Mouse (Mus musculus): ENCODE data around the gene Ift122. TPM values are rescaled to one million over a fixed set of nuclear protein-coding genes. Genes with fewer than 3 reads are reported as not detected.

The Ift122 gene
- polyA plus RNA-seq, 1 experiment = 4.6 TPM

GRCm38 (mm10) chr6:115961743-115962142, 108.5 kb downstream of the Ift122 start:
- TF ChIP-seq CTCF (IDR thresholded peaks at IDR 0.05; ENCODE audit: extremely low read depth, insufficient read depth, insufficient read length, insufficient replicate concordance) (no peak), POLR2A (IDR thresholded peaks at IDR 0.05; ENCODE audit: low read depth, low read length) (no peak)
- Histone ChIP-seq H3K4me3 (ENCODE audit: extremely low read depth, insufficient read depth, insufficient read length) (no peak overlapping the region), H3K27me3 (ENCODE audit: control insufficient read depth, insufficient read depth, low read length) (no peaks in the 10 kb centered on the region), H3K36me3 (ENCODE audit: control insufficient read depth, insufficient read depth, low read length) (peaks cover 24% of the 10 kb centered on the region), H3K27ac (ENCODE audit: insufficient read depth, low read length) (no peak overlapping the region), H3K4me1 (ENCODE audit: control insufficient read depth, insufficient read depth, insufficient read length) (no peaks in the 10 kb centered on the region)
- 89% methylated on average over 3 of the region's 3 CpGs for WGBS
- no peak for DNase-seq (ENCODE audit: low read depth in 1 of 2, low spot score in 2 of 2)

GRCm38 (mm10) chr6:115962439-115963085, 109.3 kb downstream of the Ift122 start:
- Histone ChIP-seq H3K4me3 (ENCODE audit: extremely low read depth, insufficient read depth, insufficient read length) (no peak overlapping the region), H3K4me1 (ENCODE audit: control insufficient read depth, insufficient read depth, insufficient read length) (no peaks in the 10 kb centered on the region), H3K27me3 (ENCODE audit: control insufficient read depth, insufficient read depth, low read length) (no peaks in the 10 kb centered on the region), H3K36me3 (ENCODE audit: control insufficient read depth, insufficient read depth, low read length) (peaks cover 27% of the 10 kb centered on the region), H3K27ac (ENCODE audit: insufficient read depth, low read length) (no peak overlapping the region)
- TF ChIP-seq CTCF (IDR thresholded peaks at IDR 0.05; ENCODE audit: extremely low read depth, insufficient read depth, insufficient read length, insufficient replicate concordance) (no peak), POLR2A (IDR thresholded peaks at IDR 0.05; ENCODE audit: low read depth, low read length) (no peak)
- no peak for DNase-seq (ENCODE audit: low read depth in 1 of 2, low spot score in 2 of 2)
- 90% methylated on average over 23 of the region's 23 CpGs for WGBS

GRCm38 (mm10) chr6:115963656-115964055, 110.4 kb downstream of the Ift122 start:
- Histone ChIP-seq H3K36me3 (ENCODE audit: control insufficient read depth, insufficient read depth, low read length) (peaks cover 25% of the 10 kb centered on the region), H3K4me1 (ENCODE audit: control insufficient read depth, insufficient read depth, insufficient read length) (no peaks in the 10 kb centered on the region), H3K4me3 (ENCODE audit: extremely low read depth, insufficient read depth, insufficient read length) (no peak overlapping the region), H3K27ac (ENCODE audit: insufficient read depth, low read length) (no peak overlapping the region), H3K27me3 (ENCODE audit: control insufficient read depth, insufficient read depth, low read length) (no peaks in the 10 kb centered on the region)
- no peak for TF ChIP-seq POLR2A (IDR thresholded peaks at IDR 0.05; ENCODE audit: low read depth, low read length)
- TF ChIP-seq CTCF (IDR thresholded peaks at IDR 0.05; ENCODE audit: extremely low read depth, insufficient read depth, insufficient read length, insufficient replicate concordance) = no peak
- DNase-seq (ENCODE audit: low read depth in 1 of 2, low spot score in 2 of 2) = no peak
- 93% methylated on average over 9 of the region's 9 CpGs for WGBS

- Histone ChIP-seq H3K4me3 (ENCODE audit: extremely low read depth, insufficient read depth, insufficient read length) (no peak overlapping the region), H3K27me3 (ENCODE audit: control insufficient read depth, insufficient read depth, low read length) (no peaks in the 10 kb centered on the region), H3K36me3 (ENCODE audit: control insufficient read depth, insufficient read depth, low read length) (peaks cover 17% of the 10 kb centered on the region), H3K27ac (ENCODE audit: insufficient read depth, low read length) (no peak overlapping the region), H3K4me1 (ENCODE audit: control insufficient read depth, insufficient read depth, insufficient read length) (peaks cover 8% of the 10 kb centered on the region; the same call in 1 of the 2 replicates)
- DNase-seq (ENCODE audit: low read depth in 1 of 2, low spot score in 2 of 2) = no peak
- TF ChIP-seq CTCF (IDR thresholded peaks at IDR 0.05; ENCODE audit: extremely low read depth, insufficient read depth, insufficient read length, insufficient replicate concordance) (no peak), POLR2A (IDR thresholded peaks at IDR 0.05; ENCODE audit: low read depth, low read length) (no peak)
- 92% methylated on average over 19 of the region's 19 CpGs for WGBS
These were observed 113.1 kb downstream of the Ift122 start for GRCm38 (mm10) chr6:115966227-115966966.

GRCm38 (mm10) chr6:115967291-115967880, 114.1 kb downstream of the Ift122 start:
- H3K4me3 ChIP-seq (ENCODE audit: extremely low read depth, insufficient read depth, insufficient read length) = no peak overlapping the region
- no peak for DNase-seq (ENCODE audit: low read depth in 1 of 2, low spot score in 2 of 2)
- no peaks in the 10 kb centered on the region for H3K27me3 ChIP-seq (ENCODE audit: control insufficient read depth, insufficient read depth, low read length)
- H3K36me3 ChIP-seq (ENCODE audit: control insufficient read depth, insufficient read depth, low read length) = peaks cover 13% of the 10 kb centered on the region
- no peak for TF ChIP-seq POLR2A (IDR thresholded peaks at IDR 0.05; ENCODE audit: low read depth, low read length)
- WGBS = 91% methylated on average over 15 of the region's 15 CpGs
- H3K27ac ChIP-seq (ENCODE audit: insufficient read depth, low read length) = no peak overlapping the region
- H3K4me1 ChIP-seq (ENCODE audit: control insufficient read depth, insufficient read depth, insufficient read length) = peaks cover 15% of the 10 kb centered on the region; the same call in 1 of the 2 replicates

GRCm38 (mm10) chr6:115968086-115968485, 114.8 kb downstream of the Ift122 start:
- peaks cover 20% of the 10 kb centered on the region; the same call in 1 of the 2 replicates for H3K4me1 ChIP-seq (ENCODE audit: control insufficient read depth, insufficient read depth, insufficient read length)
- H3K27me3 ChIP-seq (ENCODE audit: control insufficient read depth, insufficient read depth, low read length) = no peaks in the 10 kb centered on the region
- 81% methylated on average over 5 of the region's 5 CpGs for WGBS
- H3K27ac ChIP-seq (ENCODE audit: insufficient read depth, low read length) = no peak overlapping the region
- no peak for DNase-seq (ENCODE audit: low read depth in 1 of 2, low spot score in 2 of 2)
- no peak for TF ChIP-seq CTCF (IDR thresholded peaks at IDR 0.05; ENCODE audit: extremely low read depth, insufficient read depth, insufficient read length, insufficient replicate concordance)
- no peak for TF ChIP-seq POLR2A (IDR thresholded peaks at IDR 0.05; ENCODE audit: low read depth, low read length)
- H3K4me3 ChIP-seq (ENCODE audit: extremely low read depth, insufficient read depth, insufficient read length) = no peak overlapping the region
- peaks cover 11% of the 10 kb centered on the region for H3K36me3 ChIP-seq (ENCODE audit: control insufficient read depth, insufficient read depth, low read length)
